Mouse (Mus musculus): ENCODE data around the gene Gps2.

DNA sequence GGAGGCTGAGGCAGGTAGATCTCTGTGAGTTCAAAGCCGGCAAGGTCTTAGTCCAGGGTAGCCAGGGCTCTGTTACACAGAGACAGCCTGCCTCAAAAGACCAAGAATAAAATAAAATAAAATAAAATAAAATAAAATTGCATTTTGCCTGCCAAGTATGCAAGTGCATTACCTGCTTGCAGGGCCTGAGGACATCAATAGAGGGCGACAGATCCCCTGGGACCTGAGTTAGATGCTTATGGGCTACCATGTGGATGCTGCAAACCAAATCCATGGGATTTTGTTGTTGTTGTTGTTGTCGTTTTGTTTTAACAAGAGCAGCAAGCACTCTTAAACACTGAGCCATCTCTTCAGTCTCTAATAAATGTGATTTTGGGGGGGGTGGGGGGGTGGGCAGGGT, 18.6 kb downstream of the Gps2 start:
- TF ChIP-seq CTCF (IDR thresholded peaks at IDR 0.05; ENCODE audit: low read depth, low read length) (peak; percentile 42; the same call in 1 of the 2 replicates), POLR2A (IDR thresholded peaks at IDR 0.05; ENCODE audit: extremely low read depth, insufficient read depth, low read length) (no peak)
